Mouse (Mus musculus) G1E (cell line): ENCODE results near the gene Prdx2. TPM values are rescaled to one million over a fixed set of nuclear protein-coding genes. Genes with fewer than 3 reads are reported as not detected.

Source experiments
- ATAC-seq: 2 replicates; pipeline ENCODE4 v1.8.0; 2016; ENCODE audit warnings: mild to moderate bottlenecking; ENCODE audit not compliant: insufficient number of reproducible peaks, poor library complexity, low FRiP score, severe bottlenecking; ENCODE audit errors: extremely low read depth
- DNase-seq: peaks from one replicate; pipeline ENCODE4 v3.0.0; 2012; ENCODE audit warnings: low spot score
- H3K27me3 ChIP-seq: 2 replicates; pipeline ENCODE4 v1.6.1; 2012; ENCODE audit warnings: mild to moderate bottlenecking, low read length, inconsistent platforms; ENCODE audit not compliant: insufficient read depth
- H3K36me3 ChIP-seq: replicated peaks from 2 replicates; pipeline ENCODE3; 2012; ENCODE audit warnings: mild to moderate bottlenecking, inconsistent platforms
- H3K4me1 ChIP-seq: 2 replicates; pipeline ENCODE4 v1.6.1; 2012; ENCODE audit warnings: low read depth, low read length, inconsistent platforms, mixed read lengths; ENCODE audit not compliant: insufficient read depth
- H3K4me3 ChIP-seq: 2 replicates; pipeline ENCODE4 v1.5.1; 2012; ENCODE audit warnings: low read depth, mild to moderate bottlenecking, inconsistent platforms, low read length, moderate library complexity, mixed read lengths
- H3K9me3 ChIP-seq: replicated peaks from 2 replicates; pipeline ENCODE4 v1.6.1; 2012; ENCODE audit warnings: inconsistent platforms
- CTCF ChIP-seq: IDR thresholded peaks from 2 replicates; pipeline ENCODE4 v1.5.1; 2012; ENCODE audit warnings: low read depth, low read length, inconsistent platforms, mixed read lengths
- GATA1 ChIP-seq: IDR thresholded peaks from 2 replicates; pipeline ENCODE4 v1.6.1; 2012; ENCODE audit warnings: borderline replicate concordance, low read length, inconsistent platforms, mixed read lengths
- GATA2 ChIP-seq: IDR thresholded peaks from 2 replicates; pipeline ENCODE4 v1.6.1; 2012; ENCODE audit warnings: low read depth, low read length, inconsistent platforms, borderline replicate concordance
- POLR2AphosphoS5 ChIP-seq: IDR thresholded peaks from 2 replicates; pipeline ENCODE4 v1.6.1; 2012; ENCODE audit warnings: low read depth, low read length, inconsistent platforms; ENCODE audit not compliant: insufficient replicate concordance
- TAL1 ChIP-seq: conservative IDR thresholded peaks from 2 replicates; pipeline ENCODE4 v1.6.1; 2012; ENCODE audit warnings: low read depth, low read length, inconsistent platforms, mixed read lengths
- polyA plus RNA-seq: library from polyadenylated mRNA; stranded (reverse); fragments of >175 nt; gene quantifications from 2 replicates; pipeline ENCODE4 v1.2.3, GENCODE M21; 2012
- total RNA-seq, 2 experiments: library from RNA; stranded (forward) in 1 of 2; stranded (reverse) in 1 of 2; fragments of 200-1000 nt in 1 of 2; fragments of >200 nt in 1 of 2; fragmentation: Nextera tagmentation in 1 of 2; gene quantifications; 2 replicates each; pipeline ENCODE4 v1.2.3; 2014 to 2017

Gene Prdx2
- total and polyA plus RNA-seq, 3 experiments, result 86.4 to 299 (median 185) TPM

- peaks cover 17% of the 10 kb centered on the region for H3K4me1 ChIP-seq
- no peaks in the 10 kb centered on the region for H3K27me3 ChIP-seq
- H3K9me3 ChIP-seq, result no peaks in the 10 kb centered on the region
- TF ChIP-seq GATA1, result no peak
- no peak for TF ChIP-seq GATA2
- no peak for TF ChIP-seq CTCF
- TF ChIP-seq TAL1, result no peak
- no peak for TF ChIP-seq POLR2AphosphoS5
- H3K36me3 ChIP-seq, result peaks cover 59% of the 10 kb centered on the region
- ATAC-seq, result no peak
- no peak overlapping the region for H3K4me3 ChIP-seq
- DNase-seq, result no peak
Measured at GRCm38 (mm10) chr8:84996978-84997377, 27.6 kb downstream of the Prdx2 start.

- DNase-seq (peak; percentile 78), ATAC-seq (peak; percentile 68)
- TF ChIP-seq GATA1, result no peak
- no peak for TF ChIP-seq TAL1
- TF ChIP-seq CTCF, result peak; percentile 77
- TF ChIP-seq GATA2, result no peak
- Histone ChIP-seq H3K27me3 (no peaks in the 10 kb centered on the region), H3K4me1 (peaks cover 17% of the 10 kb centered on the region), H3K4me3 (peak overlapping the region; percentile 36; the same call in 1 of the 2 replicates), H3K9me3 (no peaks in the 10 kb centered on the region), H3K36me3 (peaks cover 67% of the 10 kb centered on the region)
Measured at GRCm38 (mm10) chr8:84997649-84998295, 28.4 kb downstream of the Prdx2 start.

GRCm38 (mm10) chr8:85007686-85008085 is 38.3 kb downstream of the Prdx2 start:
- peaks cover 37% of the 10 kb centered on the region for H3K27me3 ChIP-seq
- TF ChIP-seq TAL1 (no peak), GATA1 (no peak), POLR2AphosphoS5 (no peak), GATA2 (no peak), CTCF (no peak)
- ATAC-seq, result no peak
- peaks cover 3% of the 10 kb centered on the region for H3K36me3 ChIP-seq
- H3K9me3 ChIP-seq, result peaks cover 3% of the 10 kb centered on the region
- H3K4me1 ChIP-seq, result no peaks in the 10 kb centered on the region; the same call in 1 of the 2 replicates
- H3K4me3 ChIP-seq, result no peak overlapping the region
- no peak for DNase-seq

- Histone ChIP-seq H3K4me1 (peaks cover 15% of the 10 kb centered on the region), H3K36me3 (no peaks in the 10 kb centered on the region), H3K9me3 (peaks cover 3% of the 10 kb centered on the region), H3K4me3 (no peak overlapping the region), H3K27me3 (peaks cover 54% of the 10 kb centered on the region)
- TF ChIP-seq GATA2 (no peak), POLR2AphosphoS5 (no peak), CTCF (no peak), GATA1 (no peak), TAL1 (no peak)
- DNase-seq (no peak), ATAC-seq (no peak)
Measured at GRCm38 (mm10) chr8:85011242-85011641, 41.9 kb downstream of the Prdx2 start.

- no peak overlapping the region; the same call in 1 of the 2 replicates for H3K4me3 ChIP-seq
- peaks cover 3% of the 10 kb centered on the region for H3K9me3 ChIP-seq
- H3K27me3 ChIP-seq, result peaks cover 43% of the 10 kb centered on the region
- ATAC-seq, result no peak
- peaks cover 18% of the 10 kb centered on the region for H3K36me3 ChIP-seq
- no peak for TF ChIP-seq CTCF
- peaks cover 15% of the 10 kb centered on the region for H3K4me1 ChIP-seq
- DNase-seq, result no peak
Measured at GRCm38 (mm10) chr8:85013230-85013840, 43.9 kb downstream of the Prdx2 start.

- peaks cover 35% of the 10 kb centered on the region for H3K27me3 ChIP-seq
- no peak within 1 kb of the TSS; the same call in 1 of the 2 replicates for H3K4me3 ChIP-seq
- no peaks in the 10 kb centered on the region for H3K9me3 ChIP-seq
- H3K4me1 ChIP-seq, result peaks cover 18% of the 10 kb centered on the region
- DNase-seq (no peak), ATAC-seq (no peak)
- peaks cover 29% of the 10 kb centered on the region for H3K36me3 ChIP-seq
- TF ChIP-seq POLR2AphosphoS5, result no peak
- TF ChIP-seq CTCF, result no peak
- no peak for TF ChIP-seq GATA2
- TF ChIP-seq TAL1, result no peak
- TF ChIP-seq GATA1, result no peak
Measured at GRCm38 (mm10) chr8:85014431-85014830, 45.0 kb downstream of the Prdx2 start, which contains the start of gene Best2. Gene Best2 (minus strand): TSS chr8:85014531.

- H3K36me3 ChIP-seq, result peaks cover 52% of the 10 kb centered on the region
- no peak for TF ChIP-seq GATA1
- TF ChIP-seq CTCF, result no peak
- no peak for TF ChIP-seq POLR2AphosphoS5
- TF ChIP-seq TAL1, result no peak
- no peak for TF ChIP-seq GATA2
Measured at GRCm38 (mm10) chr8:85016724-85017123, 47.3 kb downstream of the Prdx2 start.

More at GRCm38 (mm10) chr8:85016724-85017123, 47.3 kb downstream of the Prdx2 start:
- peaks cover 26% of the 10 kb centered on the region for H3K4me1 ChIP-seq
- peaks cover 24% of the 10 kb centered on the region for H3K27me3 ChIP-seq
- H3K9me3 ChIP-seq, result no peaks in the 10 kb centered on the region
- ATAC-seq (no peak), DNase-seq (no peak)
- no peak overlapping the region for H3K4me3 ChIP-seq
